Mouse (Mus musculus) kidney, postnatal 14 days (tissue): ENCODE results near the gene Tgif1.
"Not testable (repeated sequence)": the region's sequence is repeated elsewhere in the genome, so short reads cannot be mapped to it uniquely, and the experiment has no call there.

Experiments
- DNase-seq: peaks from one replicate; pipeline ENCODE4 v3.0.0; 2022; ENCODE audit warnings: mixed read lengths

Tgif1 gene

DNA sequence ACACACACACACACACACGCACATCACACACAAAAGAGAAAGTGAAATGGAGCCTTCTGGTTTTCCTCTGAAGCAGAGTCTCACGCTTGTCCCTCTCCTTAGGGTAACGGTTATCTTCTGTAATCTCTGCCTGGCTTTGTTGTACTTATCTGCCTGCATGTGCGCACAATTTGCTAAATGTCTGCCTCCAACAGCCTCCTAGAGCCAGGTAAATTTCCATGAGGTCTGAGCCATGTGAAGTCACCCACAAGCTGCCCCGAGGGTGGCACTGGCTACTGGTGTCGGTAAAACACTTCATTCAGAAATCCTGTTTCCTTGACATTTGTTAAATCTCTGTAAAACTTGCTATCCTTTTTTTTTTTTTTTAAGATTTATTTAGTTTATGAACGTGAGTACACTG is 15.3 kb downstream of the Tgif1 start:
- no peak for DNase-seq

DNA sequence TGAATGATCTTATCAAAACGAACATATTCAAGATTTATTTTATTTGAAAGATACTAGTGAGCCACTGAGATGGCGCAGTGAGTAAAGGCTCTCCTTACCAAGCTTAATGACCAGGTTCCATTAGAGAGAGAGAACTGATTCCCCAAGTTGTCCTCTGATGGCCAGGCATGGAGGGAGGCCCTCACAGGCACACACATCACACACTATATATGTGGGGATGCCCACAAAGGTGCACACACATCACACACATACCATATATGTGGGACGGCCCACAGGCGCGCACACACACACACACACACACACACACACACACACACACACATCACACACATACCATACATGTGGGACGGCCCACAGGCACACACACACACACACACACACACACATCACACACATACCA is 15.9 kb downstream of the Tgif1 start:
- not testable (repeated sequence) for DNase-seq

DNA sequence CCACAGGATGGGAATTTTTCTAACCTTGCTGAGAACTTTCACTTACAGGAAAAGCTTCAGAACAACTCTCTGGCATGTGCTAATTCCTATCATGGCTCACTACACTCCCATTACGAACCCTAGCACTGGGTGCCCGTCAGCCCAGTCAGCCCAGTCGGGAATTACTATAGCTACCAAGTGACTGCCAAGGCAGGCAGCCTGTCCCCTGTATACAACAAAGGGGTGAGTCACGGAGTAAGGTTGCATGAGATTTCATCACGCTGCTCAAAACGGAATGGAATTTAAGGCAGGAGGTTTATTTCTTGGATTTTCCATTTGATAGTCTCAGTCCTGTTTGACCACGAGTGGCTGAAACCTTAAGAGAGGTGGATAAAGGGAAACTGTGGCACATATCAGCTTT is 16.5 kb downstream of the Tgif1 start:
- peak; percentile 21 for DNase-seq

DNA sequence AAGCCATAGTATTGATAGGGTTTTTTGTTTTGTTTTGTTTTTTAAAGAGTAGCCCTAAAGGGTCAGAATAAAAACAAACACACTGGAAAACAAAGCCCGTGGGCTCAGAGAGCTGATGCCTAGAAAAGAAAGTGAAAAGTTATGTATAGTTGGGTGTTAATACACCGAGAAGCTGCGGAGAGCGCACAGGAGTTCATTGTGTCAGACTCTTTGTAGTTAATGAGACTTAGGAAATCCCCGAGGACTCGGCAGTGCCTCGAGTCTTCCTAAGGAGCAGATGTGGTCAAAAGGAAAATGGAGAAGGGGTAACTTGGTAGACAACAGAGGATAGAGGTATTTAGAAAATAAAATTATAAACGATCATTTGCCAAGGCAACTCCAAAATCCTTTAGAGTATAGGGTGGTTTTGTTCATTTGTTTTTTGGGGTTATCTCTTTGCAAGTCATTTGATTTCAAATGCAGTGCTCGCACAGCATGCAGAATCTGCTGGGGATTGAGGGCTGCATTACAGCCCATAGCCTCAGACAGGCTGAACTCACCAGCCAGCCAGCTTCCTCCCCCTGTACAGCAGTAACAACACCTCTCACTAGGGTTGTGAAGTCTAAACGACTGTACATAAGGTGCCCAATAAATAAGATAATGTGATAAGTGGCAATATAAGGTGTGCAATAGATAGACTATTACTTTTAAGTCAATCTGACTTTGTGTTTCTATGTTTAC is 18.1 kb downstream of the Tgif1 start:
- no peak for DNase-seq

DNA sequence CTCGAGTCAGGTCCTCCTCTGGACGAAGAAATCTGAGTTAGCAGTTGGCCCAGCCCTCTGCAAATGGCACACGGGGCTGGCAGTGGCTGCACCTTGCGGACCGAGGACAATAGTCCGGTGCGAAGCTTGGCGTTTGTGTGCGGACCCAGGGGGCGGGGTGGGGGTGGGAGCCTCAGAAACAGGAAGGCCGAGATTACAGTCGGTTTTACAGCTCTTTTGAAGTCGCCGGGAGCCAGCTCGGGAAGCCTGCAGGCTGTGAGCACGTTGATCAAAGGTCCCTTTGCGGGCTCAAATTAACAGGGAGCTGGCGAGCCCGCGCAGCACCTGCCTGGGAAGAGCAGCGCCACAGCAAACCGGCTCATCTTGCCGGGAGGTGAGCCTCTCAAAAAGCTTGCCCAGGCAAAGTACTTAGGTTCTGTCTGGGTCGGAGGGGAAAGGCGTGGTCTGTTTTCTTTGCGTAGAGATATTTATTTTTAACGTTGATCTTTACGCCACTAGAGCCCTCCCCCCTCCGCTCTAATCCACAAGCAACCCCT is 18.8 kb downstream of the Tgif1 start:
- DNase-seq = peak; percentile 59

DNA sequence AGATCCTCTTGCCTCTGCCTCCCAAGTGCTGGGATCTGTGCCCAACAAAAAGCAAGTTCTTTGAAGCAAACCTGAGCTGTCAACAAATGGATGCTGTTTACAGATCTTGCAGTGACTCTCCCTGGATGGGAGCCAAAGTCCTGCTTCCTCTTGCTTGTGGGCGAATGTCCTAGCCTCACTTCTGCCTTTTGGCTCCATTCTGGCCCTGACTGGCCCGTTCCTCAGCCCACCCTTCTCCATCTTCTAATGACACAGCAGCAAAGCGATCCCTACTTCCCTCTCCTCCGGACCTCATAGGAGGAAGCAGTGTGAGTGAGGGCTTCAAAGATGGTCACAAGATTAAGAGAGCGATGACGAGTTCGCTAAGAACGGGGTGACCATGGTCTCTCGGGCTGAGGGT is 20.8 kb downstream of the Tgif1 start:
- no peak for DNase-seq

DNA sequence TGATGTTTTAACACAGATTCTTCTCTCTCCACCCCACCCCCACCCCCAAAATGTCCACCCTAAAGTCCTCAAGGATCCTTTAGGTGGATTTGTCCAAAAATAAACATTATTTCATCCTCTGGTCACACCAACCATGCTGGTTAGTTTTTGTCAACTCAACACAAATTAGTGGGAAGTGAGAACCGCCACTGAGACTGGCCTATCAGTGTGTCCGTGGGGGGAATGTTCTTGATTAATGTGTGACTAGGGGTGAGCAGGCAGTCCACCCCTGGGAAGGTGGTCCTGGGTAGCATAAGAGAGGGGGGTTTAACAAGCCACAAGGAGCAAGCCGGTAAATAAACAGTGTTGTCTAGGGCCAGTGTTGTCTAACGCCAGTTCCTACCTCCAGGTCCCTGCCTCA is 21.8 kb downstream of the Tgif1 start:
- DNase-seq = no peak

DNA sequence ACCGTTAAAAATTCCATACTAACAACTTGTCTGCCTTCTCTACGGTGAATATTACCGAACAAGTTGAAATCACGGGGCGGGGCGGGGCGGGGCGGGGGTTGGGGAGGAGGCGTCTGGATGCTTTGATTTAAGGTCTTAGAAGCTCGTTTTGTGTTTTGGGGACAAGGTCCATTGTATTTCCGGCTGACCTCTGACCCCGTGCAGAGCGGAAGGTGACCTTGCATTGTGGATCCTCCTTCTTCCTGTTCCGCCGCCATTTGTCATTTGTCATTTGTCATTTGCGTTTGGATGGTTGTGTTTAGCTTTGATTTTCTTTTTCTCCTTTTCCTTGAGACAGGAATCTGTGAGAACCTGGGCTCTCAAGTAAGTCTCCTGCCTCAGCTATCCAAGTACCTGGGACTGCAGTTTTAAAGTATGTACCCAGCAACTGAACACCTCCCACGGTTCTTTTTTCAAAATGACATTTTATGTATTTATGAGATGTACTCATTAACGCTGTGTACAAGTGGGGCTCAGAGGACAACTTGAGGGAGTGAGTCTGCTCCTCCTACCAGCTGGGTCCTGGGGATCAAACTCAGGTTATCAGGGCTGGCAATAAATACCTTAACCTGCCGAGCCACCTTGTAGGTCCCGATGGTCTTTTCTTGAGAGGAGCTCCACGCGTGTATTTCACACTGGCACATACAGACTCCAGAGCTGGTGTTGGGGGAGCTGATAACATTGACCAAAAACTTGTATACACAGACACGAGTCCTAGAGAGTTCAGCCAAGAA is 23.2 kb downstream of the Tgif1 start:
- no peak for DNase-seq

DNA sequence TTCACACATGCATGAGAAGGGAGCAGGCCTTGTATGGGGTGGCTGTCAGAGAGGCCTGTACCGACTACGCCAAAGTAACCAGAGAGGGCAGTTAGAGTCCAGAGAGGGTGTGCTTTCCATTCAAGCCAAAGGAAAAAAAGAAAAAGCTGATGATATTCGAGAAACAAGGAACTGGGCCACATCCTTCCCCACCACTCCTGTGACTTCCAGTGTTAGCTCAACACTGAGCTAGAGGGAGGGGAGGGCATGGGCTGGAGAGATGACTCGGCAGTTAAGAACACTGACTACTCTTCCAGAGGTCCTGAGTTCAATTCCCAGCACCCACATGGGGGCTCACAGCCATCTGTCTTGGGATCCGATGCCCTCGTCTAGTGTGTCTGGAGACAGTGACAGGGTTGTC is 24.1 kb downstream of the Tgif1 start:
- DNase-seq = no peak

DNA sequence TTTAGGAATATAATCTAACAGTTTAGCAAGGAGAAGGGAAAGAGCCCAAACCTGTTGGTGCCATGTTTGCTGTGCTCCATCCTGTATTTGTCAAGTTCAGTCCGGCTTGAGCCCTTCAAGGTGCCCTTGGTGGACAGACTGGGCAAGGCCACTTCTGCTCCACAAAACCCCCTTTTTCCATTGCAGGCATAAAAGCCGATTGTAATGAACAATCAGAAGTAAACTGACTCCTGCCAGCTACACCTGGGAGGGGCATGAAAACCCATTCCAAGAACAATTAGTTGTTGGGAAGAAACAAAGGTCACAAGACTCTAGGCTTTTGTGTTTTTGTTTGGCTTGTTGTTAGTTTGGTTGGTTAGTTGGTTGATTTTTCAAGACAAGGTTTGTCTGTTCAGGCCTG is 24.8 kb downstream of the Tgif1 start:
- no peak for DNase-seq

DNA sequence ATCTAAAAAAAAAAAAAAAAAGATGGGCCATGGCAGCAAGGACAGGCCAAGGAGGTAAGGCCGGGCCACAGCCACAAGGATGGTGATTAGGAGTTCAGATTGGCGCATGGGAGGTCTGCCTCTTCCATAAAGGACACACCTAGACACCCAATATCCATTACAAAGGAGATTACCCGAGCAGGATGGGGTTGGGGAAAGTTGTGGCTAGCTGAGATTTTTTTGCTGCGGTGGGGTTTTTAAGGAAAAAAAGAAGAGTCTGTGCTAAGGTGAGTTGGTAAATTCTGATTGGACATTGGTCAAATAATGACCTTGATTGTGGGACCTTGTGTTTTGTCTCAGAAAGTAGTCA is 25.2 kb downstream of the Tgif1 start:
- no peak for DNase-seq

DNA sequence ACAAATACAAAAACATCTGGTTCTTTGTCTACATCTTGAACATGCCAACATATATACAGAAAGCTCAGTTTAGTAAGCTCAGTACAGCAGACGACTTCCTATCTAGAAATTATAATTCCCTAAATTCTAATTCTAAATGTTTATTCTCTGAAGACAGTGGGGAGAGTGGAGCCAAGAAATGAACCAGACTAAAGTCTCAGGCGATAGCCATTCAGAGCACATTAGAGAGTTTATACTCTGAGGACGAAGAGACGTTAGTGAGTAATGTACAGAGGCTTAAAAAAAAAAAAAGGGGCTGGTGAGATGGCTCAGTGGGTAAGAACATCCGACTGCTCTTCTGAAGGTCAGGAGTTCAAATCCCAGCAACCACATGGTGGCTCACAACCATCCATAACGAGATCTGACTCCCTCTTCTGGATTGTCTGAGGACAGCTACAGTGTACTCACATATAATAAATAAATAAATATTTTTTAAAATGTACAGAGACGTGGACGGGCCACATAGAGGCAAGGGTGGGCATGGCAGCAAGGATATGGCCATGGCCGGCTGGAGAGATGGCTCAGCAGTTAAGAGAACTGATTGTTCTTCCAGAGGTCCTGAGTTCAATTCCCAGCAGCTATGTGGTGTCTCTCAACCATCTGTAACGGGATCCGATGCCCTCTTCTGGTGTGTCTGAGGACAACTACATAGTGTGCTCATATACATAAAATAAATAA is 25.7 kb downstream of the Tgif1 start:
- DNase-seq = not testable (repeated sequence)

DNA sequence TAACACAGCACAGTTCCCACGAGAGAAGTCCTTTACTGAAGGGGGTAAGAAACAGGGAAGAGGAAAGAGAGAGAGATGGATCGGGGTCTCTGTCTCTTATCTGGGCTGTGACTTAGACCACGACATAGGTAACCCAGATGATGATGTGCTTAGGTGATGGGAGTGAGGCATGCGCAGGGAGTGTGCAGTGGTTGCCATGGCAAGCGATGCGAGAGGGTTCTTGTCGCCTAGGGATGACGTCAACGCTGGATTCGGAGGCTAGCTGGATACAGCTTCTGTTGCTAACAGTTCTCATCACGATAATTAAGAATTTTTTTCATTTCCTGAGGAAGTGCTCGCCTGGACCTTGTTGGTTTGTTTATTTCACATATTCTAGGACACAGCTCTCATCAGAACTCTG is 27.1 kb downstream of the Tgif1 start:
- DNase-seq = no peak

DNA sequence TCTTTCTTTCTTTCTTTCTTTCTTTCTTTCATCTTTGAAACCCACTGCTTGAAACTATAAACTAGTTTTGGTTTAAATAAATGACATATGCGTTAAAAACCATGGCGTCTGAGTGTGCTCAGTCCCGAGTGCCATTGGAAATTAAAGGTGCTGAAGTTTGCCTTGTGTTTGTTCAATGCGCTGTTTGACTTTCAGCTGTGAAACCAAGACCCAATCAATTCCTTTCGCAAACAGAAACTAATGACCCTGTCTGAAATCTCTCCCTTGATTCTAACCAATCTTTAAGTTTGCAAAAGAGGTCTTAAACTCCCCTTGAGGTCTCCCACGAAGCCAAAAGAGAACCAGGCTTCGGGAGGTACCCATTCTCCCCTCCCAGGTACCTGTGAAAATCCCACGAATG is 30.3 kb downstream of the Tgif1 start:
- no peak for DNase-seq

DNA sequence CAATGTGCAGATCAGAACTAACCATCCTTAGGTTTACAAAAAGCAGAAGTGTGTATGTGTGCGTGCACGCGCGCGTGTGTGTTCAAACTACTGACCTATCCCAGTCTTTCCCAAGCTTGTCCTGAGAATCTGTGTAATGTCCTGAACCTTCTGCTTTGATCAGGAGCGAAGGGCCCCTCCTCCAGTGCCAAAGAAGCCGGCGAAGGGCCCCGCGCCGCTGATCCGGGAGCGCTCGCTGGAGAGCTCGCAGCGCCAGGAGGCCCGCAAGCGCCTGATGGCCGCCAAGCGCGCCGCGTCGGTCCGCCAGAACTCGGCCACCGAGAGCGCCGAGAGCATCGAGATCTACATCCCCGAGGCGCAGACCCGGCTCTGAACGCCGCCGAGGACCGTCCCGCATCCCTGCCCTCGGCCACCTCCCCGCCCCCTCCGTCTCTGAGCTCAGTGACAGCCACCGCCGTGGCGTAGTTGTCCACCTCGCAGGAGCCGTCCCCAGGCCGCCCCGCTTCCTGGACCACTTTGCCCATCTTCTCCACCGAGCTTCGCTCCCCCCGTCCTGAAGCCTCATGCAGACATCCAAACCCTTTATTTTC is 35.4 kb downstream of the Tgif1 start:
- DNase-seq = peak; percentile 24

DNA sequence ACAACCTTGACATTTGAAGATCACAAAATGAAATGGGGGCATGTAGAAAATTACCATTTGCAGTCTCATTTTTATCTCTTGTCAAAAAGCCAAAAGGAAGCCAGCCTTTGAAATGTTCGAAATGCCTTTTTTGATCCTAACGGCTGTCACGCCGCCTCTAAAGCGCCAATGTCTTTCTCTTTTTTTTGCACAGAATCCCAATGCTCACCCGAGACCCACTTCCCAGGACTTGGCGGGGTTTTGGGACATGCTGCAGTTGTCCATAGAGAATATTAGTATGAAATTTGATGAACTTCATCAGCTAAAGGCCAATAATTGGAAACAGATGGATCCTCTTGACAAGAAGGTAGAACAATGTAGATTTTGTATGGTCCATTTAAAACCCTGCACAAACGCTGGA is 38.3 kb downstream of the Tgif1 start:
- no peak for DNase-seq

DNA sequence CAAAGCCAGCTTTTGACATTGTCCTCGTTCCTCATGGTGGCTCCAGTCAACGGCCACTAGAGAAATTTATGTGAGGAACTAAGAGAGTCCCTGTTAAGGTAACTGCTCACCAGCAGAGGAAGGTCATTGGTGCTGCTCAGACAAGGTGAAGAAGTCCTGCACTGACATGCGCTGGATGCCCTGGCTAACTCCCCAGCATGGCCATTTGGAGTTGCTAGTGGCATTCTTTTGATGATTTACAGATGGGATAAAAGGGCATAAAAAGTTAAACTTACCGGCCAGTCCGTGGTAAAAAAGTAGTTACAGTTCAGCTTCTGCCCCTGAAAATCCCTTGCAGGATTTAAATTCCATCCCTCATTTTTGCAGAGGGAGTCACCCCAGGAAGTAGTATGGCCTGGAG is 42.6 kb downstream of the Tgif1 start:
- DNase-seq = peak; percentile 48

DNA sequence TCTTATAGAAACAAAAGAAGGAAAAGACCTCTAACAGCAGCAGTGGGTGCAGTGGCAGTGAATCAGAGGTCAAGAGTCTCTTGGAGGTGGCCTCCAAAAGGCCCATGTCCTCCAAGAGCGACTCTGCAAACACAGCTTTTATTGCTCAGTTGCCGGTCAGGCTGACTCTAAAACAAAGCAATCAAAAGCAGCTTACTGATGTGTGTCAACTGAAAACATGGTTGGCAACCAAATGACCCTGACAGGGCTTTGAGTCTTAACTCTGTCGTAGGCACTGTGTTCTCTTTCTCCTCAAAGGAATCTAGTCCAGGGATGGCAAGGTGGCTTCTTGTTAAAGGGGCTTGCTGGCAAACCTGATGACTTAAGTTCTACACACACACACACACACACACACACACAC is 43.6 kb downstream of the Tgif1 start:
- no peak for DNase-seq

DNA sequence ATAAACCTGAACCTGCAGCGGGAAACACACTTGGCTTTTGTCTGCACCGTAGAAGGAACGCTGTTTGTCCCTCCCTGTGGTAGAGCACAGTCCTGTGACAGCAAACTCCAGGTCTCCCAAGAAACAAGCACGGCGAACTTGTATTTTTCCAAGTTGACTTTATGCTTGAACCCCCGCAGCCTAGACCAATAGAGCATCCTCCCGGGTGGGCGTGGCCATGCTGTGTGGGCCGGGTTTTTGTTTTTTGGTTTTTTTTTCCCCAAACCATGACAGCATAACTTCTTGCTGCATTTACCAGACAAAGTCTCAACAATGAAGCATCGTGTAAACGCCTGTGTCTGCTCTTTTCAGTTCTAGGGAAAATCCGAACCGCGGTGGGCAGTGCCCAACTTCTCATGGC is 44.5 kb downstream of the Tgif1 start:
- peak; percentile 21 for DNase-seq

DNA sequence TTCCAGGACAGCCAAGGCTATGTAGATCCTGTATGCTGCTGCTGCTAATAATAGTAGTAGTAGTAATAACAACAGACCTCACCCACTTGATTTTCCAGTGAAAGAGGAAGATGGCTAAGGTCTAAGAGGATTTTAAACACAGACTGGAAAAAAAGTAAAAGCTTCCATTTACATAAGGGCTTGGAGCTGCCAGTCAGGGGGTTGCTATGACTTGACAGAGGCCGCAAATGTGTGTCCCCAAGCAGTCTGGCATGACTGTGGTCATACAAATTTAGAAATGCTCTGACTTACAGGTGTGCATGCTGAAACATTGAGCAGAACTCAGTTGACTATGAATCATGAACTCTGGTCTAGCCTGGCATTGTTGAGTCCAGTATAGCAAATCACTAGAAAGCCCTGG is 45.5 kb downstream of the Tgif1 start:
- no peak for DNase-seq

DNA sequence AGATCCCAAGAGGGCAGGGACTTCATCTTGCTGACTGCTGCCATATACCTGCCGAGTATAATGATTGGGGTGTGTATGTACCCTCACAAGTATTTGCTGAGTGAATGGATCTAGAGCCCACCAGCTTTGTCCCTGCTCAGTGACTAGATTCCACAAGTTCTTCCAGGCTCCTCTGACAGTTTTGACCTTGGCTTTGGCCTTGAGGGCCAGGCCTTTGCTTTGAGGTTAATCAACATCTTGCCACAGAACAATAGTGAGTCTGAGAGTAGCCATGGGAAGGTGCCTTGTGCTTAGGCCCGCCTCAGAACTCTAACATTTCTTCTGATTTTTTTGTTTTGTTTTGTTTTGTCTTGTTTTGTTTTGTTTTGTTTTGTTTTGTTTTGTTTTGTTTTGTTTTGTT is 46.7 kb downstream of the Tgif1 start:
- no peak for DNase-seq

DNA sequence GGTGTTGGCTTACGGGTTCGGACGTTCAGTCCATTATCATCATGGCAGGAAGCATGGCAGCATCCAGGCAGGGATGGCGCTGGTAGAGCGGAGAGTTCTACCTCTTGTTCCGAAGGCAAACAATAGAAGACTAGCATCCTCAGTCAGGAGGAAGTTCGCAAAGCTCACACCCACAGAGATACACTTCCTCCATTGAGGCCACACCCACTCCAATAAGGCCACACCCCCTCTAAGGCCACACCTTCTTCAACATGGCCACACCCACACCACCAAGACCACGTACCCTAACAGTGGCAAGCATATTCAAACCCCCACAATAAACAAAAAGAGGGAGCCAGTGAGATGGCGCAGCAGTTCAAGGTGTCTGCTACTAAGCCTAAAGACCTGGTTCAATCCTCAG is 47.5 kb downstream of the Tgif1 start:
- no peak for DNase-seq

DNA sequence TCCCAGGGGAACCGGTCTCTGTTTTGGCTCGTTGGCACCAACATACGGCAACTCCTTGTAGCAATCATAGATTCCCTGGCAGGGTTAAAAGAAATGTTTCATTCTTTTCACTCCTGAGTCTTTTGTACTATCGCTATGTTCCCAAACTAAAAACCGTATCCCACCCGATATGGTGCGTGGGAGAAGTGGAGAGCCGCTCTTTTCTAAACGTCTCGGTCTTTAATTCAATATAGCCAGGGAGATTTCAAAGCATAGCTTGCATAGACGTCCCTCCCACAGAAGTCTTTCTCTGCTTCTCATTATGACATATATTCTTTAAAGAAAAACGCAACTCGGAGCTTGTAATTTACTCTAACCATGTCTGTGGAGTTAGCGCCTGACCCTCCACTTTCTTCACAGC is 51.3 kb downstream of the Tgif1 start:
- no peak for DNase-seq

DNA sequence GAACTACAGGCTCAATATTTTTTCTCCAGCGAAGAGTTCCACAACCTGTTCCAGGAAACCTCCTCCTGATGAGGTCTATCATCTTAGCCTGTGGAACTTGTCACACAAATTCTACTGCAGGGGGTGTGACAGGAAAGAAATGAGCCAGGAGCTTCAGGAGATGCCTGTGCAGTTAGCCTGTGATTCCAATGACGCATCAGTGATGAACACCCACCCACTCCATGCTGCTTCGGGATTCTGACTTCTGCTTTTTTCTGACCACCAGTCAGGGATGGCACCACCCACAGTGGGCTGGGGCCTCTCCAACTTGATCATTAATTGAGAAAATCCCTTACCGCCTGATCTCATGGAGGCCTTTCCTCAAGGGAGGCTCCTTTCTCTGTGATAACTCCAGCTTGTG is 54.1 kb downstream of the Tgif1 start:
- no peak for DNase-seq
